Mouse (Mus musculus) kidney, adult 2 months (tissue): ENCODE measurements around the gene Slc1a1. TPM values are rescaled to one million over a fixed set of nuclear protein-coding genes. Genes with fewer than 3 reads are reported as not detected.

Source experiments
- DNase-seq: peaks from one replicate; pipeline ENCODE4 v3.0.0; 2021
- H3K27ac ChIP-seq: fragments of 200-500 bp; 2 replicates; pipeline ENCODE4 v1.5.1; 2012; ENCODE audit warnings: low read depth, low read length, control low read depth, inconsistent platforms; ENCODE audit not compliant: insufficient read depth
- H3K27me3 ChIP-seq: fragments of 200-500 bp; replicated peaks from 2 replicates; pipeline ENCODE4 v1.6.1; 2012; ENCODE audit warnings: mild to moderate bottlenecking, moderate library complexity, low read length, inconsistent platforms; ENCODE audit not compliant: control insufficient read depth, insufficient read depth
- H3K36me3 ChIP-seq: fragments of 200-500 bp; 2 replicates; pipeline ENCODE4 v1.6.1; 2012; ENCODE audit warnings: mild to moderate bottlenecking, moderate library complexity, low read length, inconsistent platforms; ENCODE audit not compliant: control insufficient read depth, insufficient read depth
- H3K4me1 ChIP-seq: fragments of 200-500 bp; 2 replicates; pipeline ENCODE4 v1.6.1; 2011; ENCODE audit warnings: low read length; ENCODE audit not compliant: control insufficient read depth, insufficient read depth
- H3K4me3 ChIP-seq: fragments of 200-500 bp; 2 replicates; pipeline ENCODE4 v1.5.1; 2011; ENCODE audit warnings: mild to moderate bottlenecking, low read depth, low read length, control low read depth; ENCODE audit not compliant: insufficient read depth
- CTCF ChIP-seq: fragments of 200-500 bp; conservative IDR thresholded peaks from 2 replicates; pipeline ENCODE4 v1.5.1; 2011; ENCODE audit warnings: low read depth, mild to moderate bottlenecking, control low read depth, low read length, moderate library complexity, mixed read lengths; ENCODE audit not compliant: insufficient read depth, insufficient read length
- POLR2A ChIP-seq: fragments of 200-500 bp; IDR thresholded peaks from one replicate; pipeline ENCODE4 v1.6.1; 2011; ENCODE audit warnings: low read depth, low read length, control low read depth
- WGBS: fragments of 180-500 bp; shearing (Covaris S2); methylation state at CpG from one replicate; pipeline ENCODE4 v1.1.7; 2018; 5-methylcytosine and 5-hydroxymethylcytosine counted together
- polyA plus RNA-seq: library from polyadenylated mRNA; depleted of rRNA; stranded (reverse); fragments of >200 nt; gene quantifications from 2 replicates; pipeline ENCODE4 v1.2.3, GENCODE M21; 2012

Slc1a1 gene
- polyA plus RNA-seq, 1 experiment: 86.5 TPM

DNA sequence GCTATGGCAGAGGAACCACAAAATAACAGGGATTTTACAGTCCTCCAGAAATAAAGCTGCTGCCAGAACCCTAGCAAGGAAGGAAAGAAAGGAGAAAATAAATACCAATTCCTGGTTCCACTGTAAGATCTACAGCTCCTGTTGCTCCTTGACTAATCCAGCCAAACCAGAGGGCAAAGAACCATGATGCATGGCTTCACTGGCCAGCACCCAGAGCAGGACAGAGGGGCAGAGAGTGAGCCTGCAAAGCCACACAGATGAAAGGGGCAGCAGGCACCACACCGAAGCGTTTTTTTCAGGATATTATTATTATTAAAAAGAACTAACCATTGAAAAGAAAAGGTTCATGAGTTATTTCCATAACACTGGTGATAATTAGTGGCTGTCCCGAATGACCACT lies 17.2 kb downstream of the Slc1a1 start:
- Histone ChIP-seq H3K27me3 (no peaks in the 10 kb centered on the region), H3K36me3 (no peaks in the 10 kb centered on the region; the same call in 1 of the 2 replicates), H3K27ac (no peak overlapping the region), H3K4me3 (no peak overlapping the region), H3K4me1 (peaks cover 13% of the 10 kb centered on the region; the same call in 1 of the 2 replicates)
- DNase-seq: peak; percentile 63
- 79% methylated on average over 3 of the region's 3 CpGs for WGBS
- no peak for TF ChIP-seq CTCF

DNA sequence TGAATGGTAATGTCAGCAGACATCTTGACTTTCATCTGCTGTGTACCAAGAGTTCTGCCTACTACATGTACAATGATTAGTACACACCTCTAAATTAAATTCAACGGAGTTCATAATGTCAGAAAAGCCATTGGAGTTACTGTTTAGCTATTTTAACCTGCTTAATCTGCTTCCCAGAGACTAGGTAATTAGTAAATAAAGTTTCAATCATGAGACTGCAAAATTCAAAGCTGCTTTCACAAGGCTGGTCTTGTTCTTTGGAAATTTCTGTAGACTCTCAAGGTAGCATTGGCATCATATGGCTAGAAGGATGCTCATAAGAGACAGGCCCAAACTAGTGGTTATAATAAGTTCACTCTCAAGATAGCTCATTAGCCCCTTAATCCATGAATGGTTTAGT lies 20.0 kb downstream of the Slc1a1 start:
- Histone ChIP-seq H3K36me3 (no peaks in the 10 kb centered on the region; the same call in 1 of the 2 replicates), H3K4me3 (no peak overlapping the region), H3K27me3 (no peaks in the 10 kb centered on the region), H3K4me1 (peaks cover 18% of the 10 kb centered on the region; the same call in 1 of the 2 replicates), H3K27ac (peak overlapping the region; percentile 9; the same call in 1 of the 2 replicates)
- TF ChIP-seq CTCF (no peak), POLR2A (no peak)
- WGBS: 31% methylated on average over 1 of the region's 1 CpGs
- peak; percentile 67 for DNase-seq

DNA sequence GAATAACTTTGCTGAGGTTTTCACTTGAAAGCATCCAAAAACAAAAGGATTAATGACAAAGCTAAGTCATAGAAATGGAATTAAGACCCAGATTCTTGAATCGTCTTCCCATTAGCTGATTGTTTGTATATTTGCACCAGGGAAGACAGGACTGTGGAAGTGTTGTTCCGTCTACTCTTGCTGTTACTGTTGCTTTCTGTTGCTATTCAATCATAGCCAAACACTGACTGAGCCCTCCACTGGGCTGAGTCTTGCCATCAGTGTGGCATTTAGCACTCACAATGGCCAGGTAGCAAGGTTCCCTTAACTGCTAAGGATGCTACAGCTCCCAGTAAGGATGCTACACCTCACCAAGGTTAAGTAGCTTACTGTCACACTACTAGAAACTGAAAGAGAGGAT lies 25.4 kb downstream of the Slc1a1 start:
- TF ChIP-seq POLR2A: no peak
- WGBS: 87% methylated on average over 2 of the region's 2 CpGs
- no peak for DNase-seq
- Histone ChIP-seq H3K27ac (no peak overlapping the region), H3K4me3 (no peak overlapping the region), H3K4me1 (peaks cover 8% of the 10 kb centered on the region; the same call in 1 of the 2 replicates), H3K27me3 (no peaks in the 10 kb centered on the region), H3K36me3 (no peaks in the 10 kb centered on the region; the same call in 1 of the 2 replicates)

DNA sequence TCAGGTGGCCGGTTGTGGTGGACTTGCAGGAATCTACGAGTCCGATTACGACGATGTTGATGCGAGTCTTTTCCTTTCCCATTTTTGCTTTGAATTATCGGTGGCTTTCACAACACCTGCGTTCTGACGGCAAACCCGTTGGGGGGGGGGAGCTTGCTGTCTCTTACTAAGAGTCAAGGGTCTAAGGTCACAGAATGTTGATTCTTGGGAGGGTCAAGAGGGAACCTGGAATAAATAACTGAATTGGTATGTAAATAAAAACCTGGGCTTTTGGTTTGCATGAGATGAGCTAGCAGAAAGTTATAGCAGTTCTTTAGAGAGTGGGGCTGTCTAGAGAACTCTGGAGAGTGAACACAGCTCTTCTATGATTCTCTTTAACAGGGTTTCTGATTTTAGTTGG lies 28.8 kb downstream of the Slc1a1 start:
- TF ChIP-seq POLR2A (no peak), CTCF (no peak)
- no peaks in the 10 kb centered on the region; the same call in 1 of the 2 replicates for H3K36me3 ChIP-seq
- WGBS: 83% methylated on average over 10 of the region's 10 CpGs
- no peaks in the 10 kb centered on the region for H3K27me3 ChIP-seq
- no peaks in the 10 kb centered on the region; the same call in 1 of the 2 replicates for H3K4me1 ChIP-seq
- no peak for DNase-seq
- H3K4me3 ChIP-seq: no peak overlapping the region
- no peak overlapping the region for H3K27ac ChIP-seq

DNA sequence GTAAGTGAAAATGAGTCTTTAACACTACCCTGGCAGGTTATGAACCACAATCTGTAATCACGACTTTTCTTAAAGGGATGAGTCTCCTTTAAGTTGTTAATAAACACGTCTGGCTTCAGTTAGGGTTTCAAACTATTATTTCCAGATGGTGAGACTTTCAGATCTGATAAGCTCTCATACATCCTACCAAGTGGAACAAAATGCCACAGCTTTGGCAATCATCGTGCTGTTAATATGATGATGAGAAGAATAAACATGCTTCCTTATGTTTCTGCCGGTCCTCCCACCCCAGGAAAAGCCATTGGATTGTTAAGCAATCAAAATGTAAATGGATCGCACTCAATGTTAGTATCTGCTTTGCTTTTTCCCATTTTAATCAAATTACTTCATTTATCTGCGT lies 30.1 kb downstream of the Slc1a1 start:
- Histone ChIP-seq H3K27ac (no peak overlapping the region), H3K4me1 (no peaks in the 10 kb centered on the region; the same call in 1 of the 2 replicates), H3K4me3 (no peak overlapping the region), H3K27me3 (no peaks in the 10 kb centered on the region), H3K36me3 (no peaks in the 10 kb centered on the region; the same call in 1 of the 2 replicates)
- WGBS: 70% methylated on average over 6 of the region's 6 CpGs
- DNase-seq: no peak
- TF ChIP-seq CTCF (no peak), POLR2A (no peak)

DNA sequence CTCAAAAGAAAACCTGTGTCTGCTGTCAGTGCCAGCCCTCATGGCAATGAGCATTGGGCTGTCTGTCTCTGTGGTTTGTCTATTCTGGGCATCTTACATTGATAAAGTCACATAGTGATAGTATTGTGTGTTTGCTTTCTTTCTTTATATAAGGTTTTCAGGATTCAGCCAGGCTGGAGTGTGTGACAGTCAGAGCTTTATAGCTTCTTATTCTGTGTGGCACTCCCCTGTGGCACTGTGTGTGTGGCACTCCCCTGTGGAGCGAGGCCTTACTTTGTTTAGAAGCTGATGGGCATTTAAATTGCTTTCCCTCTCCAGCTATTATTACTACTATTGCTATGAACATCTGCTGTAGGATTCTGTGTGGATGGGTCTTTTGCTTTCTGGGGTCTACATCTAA lies 30.7 kb downstream of the Slc1a1 start:
- no peak overlapping the region for H3K4me3 ChIP-seq
- no peaks in the 10 kb centered on the region; the same call in 1 of the 2 replicates for H3K4me1 ChIP-seq
- H3K27me3 ChIP-seq: no peaks in the 10 kb centered on the region
- WGBS: 85% methylated on average over 1 of the region's 1 CpGs
- DNase-seq: no peak
- no peak overlapping the region for H3K27ac ChIP-seq
- no peaks in the 10 kb centered on the region; the same call in 1 of the 2 replicates for H3K36me3 ChIP-seq
- TF ChIP-seq POLR2A: no peak
- no peak for TF ChIP-seq CTCF

DNA sequence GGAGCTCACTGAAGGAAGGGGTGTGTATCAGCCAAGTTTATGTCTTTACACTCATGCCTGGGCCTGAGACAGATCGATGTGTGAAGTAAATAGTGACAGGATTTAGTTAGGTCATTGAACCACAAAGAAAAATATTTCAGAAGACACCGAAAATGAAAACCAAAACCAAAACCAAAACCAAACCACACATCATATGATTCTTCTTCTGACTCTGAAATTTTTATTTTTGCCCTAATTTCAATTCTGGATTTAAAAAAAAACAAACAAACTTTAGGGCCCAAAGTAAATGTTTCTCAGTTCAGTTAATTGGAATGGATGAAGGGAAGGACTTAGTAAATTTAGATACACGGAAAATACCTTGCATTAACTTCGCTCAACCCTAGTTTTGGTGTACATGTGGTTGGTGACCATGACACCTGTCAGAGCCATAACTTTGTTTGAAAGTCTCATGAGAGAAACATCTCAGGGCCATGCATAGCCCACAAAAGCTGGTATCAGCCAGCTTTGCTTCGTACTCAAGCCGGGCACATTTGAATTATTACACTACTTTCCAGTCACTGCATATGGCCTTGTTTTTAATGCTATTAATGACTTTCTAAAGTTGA lies 34.5 kb downstream of the Slc1a1 start:
- 79% methylated on average over 6 of the region's 6 CpGs for WGBS

More for the DNA sequence above, 34.5 kb downstream of the Slc1a1 start:
- DNase-seq: no peak
- H3K4me1 ChIP-seq: peaks cover 11% of the 10 kb centered on the region; the same call in 1 of the 2 replicates
- no peak overlapping the region for H3K4me3 ChIP-seq
- no peaks in the 10 kb centered on the region for H3K27me3 ChIP-seq
- TF ChIP-seq POLR2A (no peak), CTCF (no peak)
- no peaks in the 10 kb centered on the region; the same call in 1 of the 2 replicates for H3K36me3 ChIP-seq
- no peak overlapping the region for H3K27ac ChIP-seq
